Mouse (Mus musculus) brown adipose tissue, adult 24 weeks (tissue): ENCODE measurements around the gene Rpusd4. TPM values are rescaled to one million over a fixed set of nuclear protein-coding genes. Genes with fewer than 3 reads are reported as not detected.

Experiments used
- H3K27ac ChIP-seq: fragments of 200-500 bp; replicated peaks from 2 replicates; pipeline ENCODE4 v1.5.1; 2012; ENCODE audit warnings: low read depth, mild to moderate bottlenecking, low read length
- H3K4me1 ChIP-seq: fragments of 200-500 bp; 2 replicates; pipeline ENCODE4 v1.6.1; 2012; ENCODE audit warnings: low read length, mixed read lengths; ENCODE audit not compliant: control insufficient read depth, insufficient read depth, insufficient read length
- H3K4me3 ChIP-seq: fragments of 200-500 bp; 2 replicates; pipeline ENCODE4 v1.5.1; 2012; ENCODE audit warnings: low read depth, mild to moderate bottlenecking, low read length, moderate library complexity; ENCODE audit not compliant: insufficient read depth
- polyA plus RNA-seq: library from polyadenylated mRNA; stranded (reverse); fragments of >200 nt; gene quantifications from 2 replicates; pipeline ENCODE4 v1.2.4, GENCODE M21; 2012; ENCODE audit not compliant: missing spikeins, insufficient read depth, insufficient read length

The Rpusd4 gene
- polyA plus RNA-seq, 1 experiment: 11.6 TPM

- no peak overlapping the region for H3K4me3 ChIP-seq
- H3K4me1 ChIP-seq: no peaks in the 10 kb centered on the region
- 0 out of 2 replicates have a peak overlapping the region, but pooled peaks have one; percentile 8 for H3K27ac ChIP-seq
Measured at GRCm38 (mm10) chr9:35277855-35278365, 10.2 kb downstream of the Rpusd4 start.

GRCm38 (mm10) chr9:35278451-35278850, 10.8 kb downstream of the Rpusd4 start:
- no peaks in the 10 kb centered on the region for H3K4me1 ChIP-seq
- no peak overlapping the region for H3K27ac ChIP-seq
- H3K4me3 ChIP-seq: no peak overlapping the region

GRCm38 (mm10) chr9:35282006-35282850, 14.6 kb downstream of the Rpusd4 start:
- Histone ChIP-seq H3K27ac (no peak overlapping the region), H3K4me1 (no peaks in the 10 kb centered on the region), H3K4me3 (no peak overlapping the region)

- H3K27ac ChIP-seq: no peak overlapping the region
Measured at GRCm38 (mm10) chr9:35282851-35283200, 15.2 kb downstream of the Rpusd4 start.

GRCm38 (mm10) chr9:35283415-35284069, 15.9 kb downstream of the Rpusd4 start:
- no peak overlapping the region for H3K4me3 ChIP-seq
- H3K4me1 ChIP-seq: no peaks in the 10 kb centered on the region
- no peak overlapping the region for H3K27ac ChIP-seq

More at GRCm38 (mm10) chr9:35282851-35283200, 15.2 kb downstream of the Rpusd4 start:
- H3K4me3 ChIP-seq: no peak overlapping the region
- H3K4me1 ChIP-seq: no peaks in the 10 kb centered on the region

GRCm38 (mm10) chr9:35284351-35284750, 16.7 kb downstream of the Rpusd4 start:
- Histone ChIP-seq H3K4me1 (no peaks in the 10 kb centered on the region), H3K27ac (no peak overlapping the region), H3K4me3 (no peak overlapping the region)

GRCm38 (mm10) chr9:35286351-35286750, 18.7 kb downstream of the Rpusd4 start:
- Histone ChIP-seq H3K27ac (no peak overlapping the region), H3K4me3 (no peak overlapping the region), H3K4me1 (no peaks in the 10 kb centered on the region)

- Histone ChIP-seq H3K4me1 (peaks cover 8% of the 10 kb centered on the region), H3K27ac (no peak overlapping the region), H3K4me3 (no peak overlapping the region)
Measured at GRCm38 (mm10) chr9:35289992-35290391, 22.3 kb downstream of the Rpusd4 start.

- H3K27ac ChIP-seq: no peak overlapping the region
- no peak overlapping the region for H3K4me3 ChIP-seq
- H3K4me1 ChIP-seq: peaks cover 8% of the 10 kb centered on the region
Measured at GRCm38 (mm10) chr9:35290417-35290816, 22.8 kb downstream of the Rpusd4 start.

GRCm38 (mm10) chr9:35290916-35291315, 23.3 kb downstream of the Rpusd4 start:
- 0 out of 2 replicates have a peak overlapping the region, but pooled peaks have one; percentile 46 for H3K27ac ChIP-seq
- H3K4me3 ChIP-seq: no peak overlapping the region
- peaks cover 8% of the 10 kb centered on the region for H3K4me1 ChIP-seq

- Histone ChIP-seq H3K4me1 (peaks cover 8% of the 10 kb centered on the region), H3K27ac (no peak overlapping the region), H3K4me3 (no peak overlapping the region)
Measured at GRCm38 (mm10) chr9:35293465-35293864, 25.8 kb downstream of the Rpusd4 start.

GRCm38 (mm10) chr9:35297791-35298190, 30.1 kb downstream of the Rpusd4 start:
- H3K27ac ChIP-seq: no peak overlapping the region
- no peak overlapping the region for H3K4me3 ChIP-seq
- H3K4me1 ChIP-seq: 0 out of 2 replicates have a peak, but pooled peaks cover under 1% of the 10 kb centered on the region

GRCm38 (mm10) chr9:35302172-35302571, 34.5 kb downstream of the Rpusd4 start:
- Histone ChIP-seq H3K4me1 (no peaks in the 10 kb centered on the region), H3K4me3 (no peak overlapping the region), H3K27ac (no peak overlapping the region)

- Histone ChIP-seq H3K4me3 (no peak overlapping the region), H3K4me1 (peaks cover 2% of the 10 kb centered on the region; the same call in 1 of the 2 replicates), H3K27ac (peak overlapping the region; percentile 61)
Measured at GRCm38 (mm10) chr9:35307461-35307860, 39.8 kb downstream of the Rpusd4 start.

GRCm38 (mm10) chr9:35310377-35310776, 42.7 kb downstream of the Rpusd4 start:
- H3K4me3 ChIP-seq: no peak overlapping the region
- H3K4me1 ChIP-seq: peaks cover 6% of the 10 kb centered on the region; the same call in 1 of the 2 replicates
- H3K27ac ChIP-seq: no peak overlapping the region
